In the genomic region with DNA sequence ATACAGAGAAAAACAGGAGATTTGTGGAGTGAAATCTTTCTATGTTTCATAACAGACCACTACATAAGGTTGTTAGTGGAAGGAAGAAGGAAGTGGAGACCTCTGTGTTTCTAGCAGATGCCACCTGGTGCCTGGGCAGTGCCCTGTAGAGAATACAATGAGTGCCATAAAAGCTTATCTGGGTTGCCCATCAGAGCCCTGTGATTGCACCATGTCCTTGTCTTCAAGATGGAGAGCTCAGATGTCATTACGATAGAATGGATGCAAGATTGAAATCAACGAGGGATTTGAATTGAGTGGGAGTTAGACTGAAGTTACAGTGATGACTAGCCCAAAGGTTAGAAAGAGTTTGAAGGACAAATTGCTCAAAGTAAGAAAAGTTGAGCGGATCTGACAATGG, we compare ENCODE assay signal across 21 mouse cellular contexts.
"Had no signal": no experiment of that assay in that cellular context is flagged by ENCODE, and none has a peak within 500 bp of the region (broad histone marks: within the 10 kb centered on the region; RNA-seq: fewer than 3 reads in every experiment).

No protein-coding gene starts in this region.

- H3K9ac ChIP-seq: liver, embryonic 15.5 days; liver, postnatal 0 days; lung, embryonic 15.5 days; midbrain, embryonic 13.5 days; midbrain, embryonic 15.5 days; neural tube, embryonic 12.5 days; stomach, embryonic 15.5 days had no signal

- H3K36me3 ChIP-seq: liver, embryonic 15.5 days; midbrain, embryonic 13.5 days; midbrain, embryonic 15.5 days; neural tube, embryonic 12.5 days; stomach, embryonic 15.5 days had no signal

- H3K4me2 ChIP-seq: liver, embryonic 15.5 days; lung, embryonic 15.5 days; midbrain, embryonic 11.5 days; midbrain, embryonic 13.5 days; midbrain, embryonic 15.5 days; neural tube, embryonic 12.5 days; stomach, embryonic 15.5 days had no signal

- H3K27ac ChIP-seq: liver, embryonic 15.5 days; lung, embryonic 15.5 days; macrophage; midbrain, embryonic 13.5 days; midbrain, embryonic 15.5 days; neural tube, embryonic 12.5 days; stomach, embryonic 15.5 days; stomach, postnatal 0 days had no signal

- H3K4me1 ChIP-seq: liver, embryonic 15.5 days; lung, embryonic 15.5 days; megakaryocyte, embryonic 14.5 days; midbrain, embryonic 13.5 days; midbrain, embryonic 15.5 days; neural tube, embryonic 12.5 days; stomach, embryonic 15.5 days had no signal

- DNase-seq: liver, postnatal 0 days; lung, adult 2 months; lung, postnatal 14 days; lung, postnatal 36 days; retina, postnatal 1 day; right cerebral cortex, postnatal 14 days; thymus, adult 2 months; thymus, postnatal 25 days; thymus, postnatal 4 days had no signal

- ATAC-seq: liver, postnatal 0 days; lung, postnatal 0 days; midbrain, embryonic 13.5 days; midbrain, embryonic 15.5 days had no signal

- H3K9me3 ChIP-seq: liver, embryonic 15.5 days; lung, embryonic 15.5 days; megakaryocyte, embryonic 14.5 days; midbrain, embryonic 13.5 days; midbrain, embryonic 15.5 days; neural tube, embryonic 12.5 days; stomach, embryonic 15.5 days had no signal

- H3K27me3 ChIP-seq: liver, embryonic 15.5 days; lung, embryonic 15.5 days; megakaryocyte, embryonic 14.5 days; midbrain, embryonic 13.5 days; midbrain, embryonic 15.5 days; neural tube, embryonic 12.5 days; stomach, embryonic 15.5 days had no signal

- H3K4me3 ChIP-seq: liver, embryonic 15.5 days; lung, embryonic 15.5 days; megakaryocyte, embryonic 14.5 days; midbrain, embryonic 13.5 days; midbrain, embryonic 15.5 days; myocyte; neural tube, embryonic 12.5 days; stomach, embryonic 15.5 days had no signal
